Mouse (Mus musculus) layer of hippocampus, postnatal 10 days (tissue): ENCODE measurements around the gene Nrip1. TPM values are rescaled to one million over a fixed set of nuclear protein-coding genes. Genes with fewer than 3 reads are reported as not detected.

ENCODE experiments used
- DNase-seq, 2 experiments: peaks; one replicate each; pipeline ENCODE4 v3.0.0; 2021; ENCODE audit warnings: low spot score in 2 of 2
- total RNA-seq, 2 experiments: library from RNA; stranded (reverse); gene quantifications; 2 replicates each; pipeline ENCODE4 v1.2.3; 2021

The Nrip1 gene
- total RNA-seq, 2 experiments from 2014 or later = 53.2 to 59.2 TPM

DNA sequence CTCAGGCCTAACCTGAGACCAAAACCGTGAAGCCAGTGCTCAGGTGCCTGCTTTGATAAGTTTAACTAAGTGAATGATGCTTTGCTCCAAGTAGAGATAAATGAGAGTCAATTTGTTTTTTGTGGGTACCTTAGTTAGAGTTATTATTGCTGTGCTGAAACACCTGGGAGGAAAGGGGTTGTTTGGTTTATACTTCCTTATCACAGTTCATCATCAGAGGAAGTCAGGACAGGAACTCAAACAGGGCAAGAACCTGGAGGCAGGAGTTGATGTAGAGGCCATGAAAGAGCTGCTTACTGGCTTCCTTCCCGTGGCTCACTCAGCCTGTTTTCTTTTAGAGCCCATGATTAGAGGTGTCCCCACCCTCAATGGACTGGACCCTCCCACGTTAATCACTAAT, 89.8 kb downstream of the Nrip1 start:
- no peak for DNase-seq

GRCm38 (mm10) chr16:76281850-76282249, 91.8 kb downstream of the Nrip1 start:
- no peak for DNase-seq

DNA sequence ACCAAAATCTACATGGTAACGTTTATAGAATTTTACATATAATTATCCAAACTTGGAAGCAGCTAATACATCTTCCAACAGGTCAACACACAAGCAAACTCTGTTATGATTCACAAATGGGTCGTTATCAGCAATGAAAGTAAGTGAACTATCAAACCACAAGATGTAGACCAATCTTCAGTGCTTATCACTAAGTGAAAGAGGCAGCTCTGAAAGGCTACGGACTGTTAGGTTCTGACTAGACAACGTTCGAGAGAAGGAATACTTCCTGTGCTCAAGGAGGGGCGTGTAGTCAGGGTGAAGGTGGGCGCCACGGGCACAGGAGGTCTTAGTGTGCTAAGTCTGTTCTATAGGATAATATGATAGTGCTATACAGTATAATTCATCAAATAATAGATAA, 93.3 kb downstream of the Nrip1 start:
- no peak for DNase-seq

DNA sequence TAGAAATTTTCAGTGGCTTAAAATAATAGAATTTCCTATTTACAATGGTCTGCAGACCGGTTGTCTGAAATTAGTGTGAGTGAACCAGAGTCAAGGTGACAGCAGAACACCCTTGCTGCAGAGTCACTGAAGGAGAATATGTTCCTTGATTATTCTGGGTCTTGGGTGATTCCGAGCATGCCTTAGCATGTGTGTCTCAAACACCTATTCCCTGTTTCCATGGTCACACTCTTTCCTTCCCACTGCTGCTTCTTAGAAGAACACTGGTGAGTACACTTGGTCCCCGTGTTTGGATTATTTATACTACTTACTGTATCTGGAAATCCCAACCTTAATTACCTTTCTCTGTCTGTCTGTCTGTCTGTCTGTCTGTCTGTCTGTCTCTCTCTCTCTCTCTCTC, 97.4 kb downstream of the Nrip1 start:
- DNase-seq = no peak

- DNase-seq = no peak
Observed at GRCm38 (mm10) chr16:76275584-76275983, 98.0 kb downstream of the Nrip1 start.

- no peak for DNase-seq
Observed at GRCm38 (mm10) chr16:76275166-76275565, 98.5 kb downstream of the Nrip1 start.

GRCm38 (mm10) chr16:76266635-76267268, 106.9 kb downstream of the Nrip1 start:
- no peak for DNase-seq

DNA sequence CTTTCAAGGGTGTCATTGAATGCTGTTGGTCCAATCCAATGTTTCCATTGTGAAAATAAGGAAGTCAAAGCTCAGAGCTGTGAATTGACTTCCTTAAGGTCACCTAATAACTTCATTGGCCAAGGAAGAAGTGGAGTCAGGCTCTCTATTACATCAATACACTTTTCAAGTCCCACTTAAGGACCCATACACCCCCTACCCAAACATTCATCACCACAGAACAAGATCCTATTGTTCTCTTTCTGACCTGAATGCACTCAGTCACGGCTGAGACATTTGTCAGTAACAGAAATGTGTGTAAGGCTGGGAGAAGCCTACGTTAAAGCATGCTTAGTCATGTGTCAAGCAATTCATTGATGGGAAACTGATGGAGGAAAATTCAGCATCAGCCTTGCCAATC, 107.8 kb downstream of the Nrip1 start:
- no peak for DNase-seq

DNA sequence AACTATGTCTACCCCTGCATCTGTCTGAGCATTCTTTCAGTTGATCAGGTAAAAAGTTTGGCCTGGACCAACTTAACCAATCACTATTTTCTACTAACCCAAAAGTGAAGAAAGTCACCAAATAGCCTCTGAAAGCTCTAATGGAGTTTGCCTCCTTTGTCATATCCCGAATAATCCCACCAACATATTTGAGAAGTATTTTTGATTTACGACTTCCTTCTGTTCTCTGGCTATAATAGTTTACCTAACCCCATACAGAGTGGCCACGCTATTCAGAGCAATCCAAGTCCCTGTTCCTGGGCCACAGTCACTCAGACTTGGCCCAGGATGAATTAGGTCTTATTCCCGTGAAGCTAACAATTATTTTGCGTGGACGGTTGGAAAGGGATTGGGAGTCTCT, 108.3 kb downstream of the Nrip1 start:
- no peak for DNase-seq

GRCm38 (mm10) chr16:76263393-76263792, 110.2 kb downstream of the Nrip1 start:
- DNase-seq = no peak

DNA sequence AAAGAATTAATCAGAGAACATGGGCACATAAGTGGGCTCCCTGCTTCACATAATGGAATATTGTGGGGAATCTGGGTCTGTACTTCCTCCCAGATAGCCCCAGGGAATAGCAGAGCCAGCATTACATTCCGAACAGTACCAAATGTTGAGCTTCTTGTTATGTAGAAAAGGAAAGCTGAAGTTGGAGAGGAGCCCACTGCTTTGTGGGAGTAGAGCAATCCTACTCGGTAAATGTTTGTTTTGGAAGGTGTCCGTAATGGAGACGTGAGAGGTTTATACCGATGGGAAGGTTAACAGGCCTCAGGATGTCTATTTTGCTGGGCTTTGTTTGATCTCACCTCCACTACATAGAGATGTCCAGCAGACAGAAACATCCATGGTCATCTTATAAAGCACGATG, 113.3 kb downstream of the Nrip1 start:
- no peak for DNase-seq

- DNase-seq = no peak
Observed at GRCm38 (mm10) chr16:76251826-76252225, 121.8 kb downstream of the Nrip1 start.

DNA sequence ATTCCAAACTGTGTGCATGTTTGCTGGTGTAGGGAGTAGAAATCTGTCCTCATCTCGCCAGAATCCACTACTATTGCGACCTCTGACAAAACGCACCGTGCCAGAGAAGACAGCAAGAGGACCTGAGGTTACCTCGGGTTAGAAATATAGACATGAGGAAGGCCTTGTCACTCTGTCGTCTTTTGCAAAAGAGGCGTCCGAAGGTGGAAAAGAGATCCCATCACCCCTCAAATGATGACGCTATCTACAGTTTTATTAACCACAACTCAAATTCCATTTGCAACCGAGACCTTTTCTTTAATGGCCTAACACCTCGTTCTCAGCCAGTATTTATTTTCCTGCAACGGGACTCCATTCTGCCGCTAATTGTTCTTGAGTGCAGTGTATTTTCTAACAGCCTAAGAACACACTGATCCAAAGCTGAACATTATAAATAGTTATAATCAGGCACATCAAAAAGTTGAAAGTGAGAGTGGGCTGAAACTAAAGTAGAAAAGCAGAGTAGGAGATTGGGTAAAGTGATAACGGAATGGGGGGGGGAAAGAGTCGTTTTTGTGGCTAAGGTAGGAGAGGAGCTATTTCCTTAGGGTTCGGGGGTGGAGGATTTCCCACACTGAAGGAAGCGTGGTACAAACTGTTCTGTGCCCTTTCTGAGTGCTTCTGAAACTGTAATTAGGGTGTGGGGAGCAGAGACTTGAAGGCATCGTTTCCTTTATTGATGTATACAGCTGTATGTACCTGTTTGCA, 124.1 kb downstream of the Nrip1 start:
- DNase-seq = no peak

- no peak for DNase-seq
Observed at GRCm38 (mm10) chr16:76242850-76243249, 130.8 kb downstream of the Nrip1 start.

DNA sequence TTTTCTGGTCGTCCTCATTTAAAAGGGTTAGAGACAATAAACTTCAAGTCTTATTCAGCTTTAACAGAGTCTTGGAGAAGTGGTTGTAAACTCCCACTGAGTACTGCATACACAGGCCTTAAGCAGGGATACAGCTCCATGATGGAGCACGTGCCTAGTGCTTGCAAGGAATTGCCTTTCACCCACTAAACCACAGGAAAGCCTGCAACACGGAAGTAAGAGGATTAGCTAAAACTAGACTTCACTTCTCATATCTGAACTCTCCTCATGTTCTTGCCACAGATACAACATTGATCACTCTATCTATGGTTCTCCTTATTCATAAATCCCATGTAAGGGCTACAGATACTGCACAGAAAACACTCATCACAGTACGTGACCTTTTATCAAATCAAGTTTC, 132.4 kb downstream of the Nrip1 start:
- no peak for DNase-seq

DNA sequence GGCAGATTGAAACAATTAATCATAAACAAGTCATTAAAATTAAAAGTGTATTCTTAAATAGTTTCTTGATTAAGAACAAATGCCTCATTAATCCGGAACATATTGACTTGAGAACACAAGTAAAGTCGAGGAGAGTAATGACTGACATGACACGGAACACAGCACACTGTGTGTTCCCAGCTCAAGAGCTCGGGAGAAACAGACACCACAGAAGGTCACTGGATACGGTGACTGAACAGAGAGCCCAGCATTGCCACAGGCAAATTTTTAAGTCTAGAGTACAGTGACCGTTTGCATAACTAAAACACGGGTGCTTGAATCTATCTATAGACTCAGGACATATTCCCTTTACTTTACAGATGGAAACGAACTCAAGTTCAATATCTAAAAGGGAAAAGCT, 134.3 kb downstream of the Nrip1 start:
- DNase-seq = no peak

DNA sequence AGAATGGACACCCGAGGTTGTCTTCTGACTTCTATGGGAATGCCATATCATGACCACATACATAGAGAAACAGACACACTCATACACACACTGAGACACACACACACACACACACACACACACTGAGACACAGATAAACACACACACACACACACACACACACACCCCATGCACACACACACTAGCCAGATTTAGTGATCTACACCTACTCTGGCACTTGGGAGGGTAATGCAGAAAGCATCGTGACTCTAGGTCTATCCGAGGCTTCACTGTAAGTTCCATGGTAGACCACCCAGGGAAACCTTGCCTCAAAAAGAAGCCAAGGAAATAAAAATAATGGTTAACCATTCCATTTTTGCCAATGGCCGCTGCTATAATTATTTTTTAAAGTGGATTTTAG, 134.8 kb downstream of the Nrip1 start:
- DNase-seq = no peak
